Mouse (Mus musculus) MEL (cell line): ENCODE data around the gene Zbtb22. TPM values are rescaled to one million over a fixed set of nuclear protein-coding genes. Genes with fewer than 3 reads are reported as not detected.

Experiments
- DNase-seq: peaks from one replicate; pipeline ENCODE4 v3.0.0; 2011; ENCODE audit warnings: low read depth, low spot score
- H3K27ac ChIP-seq: 2 replicates; pipeline ENCODE4 v1.5.1; 2012; ENCODE audit warnings: low read depth, mild to moderate bottlenecking, control low read depth, low read length, moderate library complexity; ENCODE audit not compliant: control insufficient read depth
- H3K27me3 ChIP-seq, 2 experiments: fragments of 150-350 bp in 1 of 2; sonication (generic) in 1 of 2; 2 replicates each; pipeline ENCODE4 v1.6.1; 2012; ENCODE audit warnings: low read length in 2 of 2, mild to moderate bottlenecking in 2 of 2, improper control_type of control experiment in 1 of 2, moderate library complexity in 1 of 2; ENCODE audit not compliant: insufficient read depth in 2 of 2, control insufficient read depth in 1 of 2
- H3K36me3 ChIP-seq, 2 experiments: 2 replicates each; pipeline ENCODE4 v1.6.1; 2012 to 2014; ENCODE audit warnings: low read length in 2 of 2, improper control_type of control experiment in 1 of 2, inconsistent platforms in 1 of 2, mild to moderate bottlenecking in 1 of 2; ENCODE audit not compliant: insufficient read depth in 2 of 2, control insufficient read depth in 1 of 2
- H3K4me1 ChIP-seq, 2 experiments: fragments of 150-350 bp in 1 of 2; sonication (generic) in 1 of 2; 2 replicates each; pipeline ENCODE4 v1.6.1; 2012; ENCODE audit warnings: low read length in 2 of 2, improper control_type of control experiment in 1 of 2, mild to moderate bottlenecking in 1 of 2; ENCODE audit not compliant: insufficient read depth in 2 of 2, control insufficient read depth in 1 of 2
- H3K4me3 ChIP-seq, 2 experiments: fragments of 150-350 bp in 1 of 2; sonication (generic) in 1 of 2; 2 replicates each; pipeline ENCODE4 v1.5.1; 2012; ENCODE audit warnings: low read depth in 2 of 2, low read length in 2 of 2, mild to moderate bottlenecking in 2 of 2, moderate library complexity in 2 of 2, control low read depth in 1 of 2, improper control_type of control experiment in 1 of 2; ENCODE audit not compliant: control insufficient read depth in 1 of 2, insufficient read depth in 1 of 2
- H3K79me2 ChIP-seq: 2 replicates; pipeline ENCODE4 v1.6.1; 2012; ENCODE audit warnings: mild to moderate bottlenecking, low read length, moderate library complexity; ENCODE audit not compliant: control insufficient read depth, poor library complexity, insufficient read depth
- H3K9ac ChIP-seq: 2 replicates; pipeline ENCODE4 v1.6.1; 2012; ENCODE audit warnings: low read depth, mild to moderate bottlenecking, control low read depth, low read length, moderate library complexity; ENCODE audit not compliant: control insufficient read depth, poor library complexity, severe bottlenecking
- H3K9me3 ChIP-seq: fragments of 150-350 bp; sonication (generic); replicated peaks from 2 replicates; pipeline ENCODE4 v1.6.1; 2012; ENCODE audit warnings: mild to moderate bottlenecking, low read length, improper control_type of control experiment, moderate library complexity; ENCODE audit not compliant: insufficient read depth
- CHD1 ChIP-seq: IDR thresholded peaks from 2 replicates; pipeline ENCODE4 v1.6.1; 2012; ENCODE audit warnings: low read depth, mild to moderate bottlenecking, inconsistent platforms, low read length, improper control_type of control experiment
- CHD2 ChIP-seq: IDR thresholded peaks from 2 replicates; pipeline ENCODE4 v1.6.1; 2011; ENCODE audit warnings: low read length, improper control_type of control experiment
- CTCF ChIP-seq, 3 experiments: IDR thresholded peaks in 2 of 3; conservative IDR thresholded peaks in 1 of 3; 2 replicates each; pipeline ENCODE4 v1.5.1; 2011 to 2012; ENCODE audit warnings: low read length in 3 of 3, low read depth in 2 of 3, mild to moderate bottlenecking in 2 of 3, improper control_type of control experiment in 1 of 3, inconsistent platforms in 1 of 3, mixed read lengths in 1 of 3, moderate library complexity in 1 of 3; ENCODE audit not compliant: control insufficient read depth in 1 of 3, insufficient read depth in 1 of 3, poor library complexity in 1 of 3, severe bottlenecking in 1 of 3
- E2F4 ChIP-seq: IDR thresholded peaks from 2 replicates; pipeline ENCODE4 v1.6.1; 2011; ENCODE audit warnings: low read depth, low read length, improper control_type of control experiment, borderline replicate concordance
- ELF1 ChIP-seq: IDR thresholded peaks from 2 replicates; pipeline ENCODE4 v1.6.1; 2014; ENCODE audit warnings: low read depth, mild to moderate bottlenecking, inconsistent platforms, low read length, improper control_type of control experiment, moderate library complexity
- EP300 ChIP-seq, 2 experiments: IDR thresholded peaks; 2 replicates each; pipeline ENCODE4 v1.6.1; 2011; ENCODE audit warnings: improper control_type of control experiment in 2 of 2, low read length in 2 of 2, low read depth in 1 of 2, mild to moderate bottlenecking in 1 of 2
- ETS1 ChIP-seq: IDR thresholded peaks from 2 replicates; pipeline ENCODE4 v1.6.1; 2012; ENCODE audit warnings: low read depth, mild to moderate bottlenecking, inconsistent platforms, low read length, improper control_type of control experiment, moderate library complexity
- GABPA ChIP-seq: IDR thresholded peaks from 2 replicates; pipeline ENCODE4 v1.6.1; 2012; ENCODE audit warnings: low read depth, mild to moderate bottlenecking, inconsistent platforms, low read length, improper control_type of control experiment, moderate library complexity
- GATA1 ChIP-seq: IDR thresholded peaks from 2 replicates; pipeline ENCODE4 v1.6.1; 2011; ENCODE audit warnings: low read depth, low read length, improper control_type of control experiment
- HCFC1 ChIP-seq: IDR thresholded peaks from 2 replicates; pipeline ENCODE4 v1.6.1; 2012; ENCODE audit warnings: low read depth, mild to moderate bottlenecking, inconsistent platforms, low read length, improper control_type of control experiment, moderate library complexity
- JUND ChIP-seq: IDR thresholded peaks from 2 replicates; pipeline ENCODE4 v1.6.1; 2011; ENCODE audit warnings: low read depth, mild to moderate bottlenecking, improper control_type of control experiment, low read length
- KAT2A ChIP-seq: conservative IDR thresholded peaks from 2 replicates; pipeline ENCODE4 v1.6.1; 2012; ENCODE audit warnings: low read depth, low read length, improper control_type of control experiment, inconsistent platforms
- MAFK ChIP-seq: IDR thresholded peaks from 2 replicates; pipeline ENCODE4 v1.6.1; 2011; ENCODE audit warnings: low read depth, mild to moderate bottlenecking, low read length, improper control_type of control experiment, borderline replicate concordance
- MAX ChIP-seq: IDR thresholded peaks from 2 replicates; pipeline ENCODE4 v1.6.1; 2011; ENCODE audit warnings: low read length, improper control_type of control experiment
- MAZ ChIP-seq: IDR thresholded peaks from 2 replicates; pipeline ENCODE4 v1.6.1; 2012; ENCODE audit warnings: low read depth, mild to moderate bottlenecking, inconsistent platforms, low read length, improper control_type of control experiment
- MEF2A ChIP-seq: IDR thresholded peaks from 2 replicates; pipeline ENCODE4 v1.6.1; 2014; ENCODE audit warnings: low read depth, mild to moderate bottlenecking, inconsistent platforms, low read length, improper control_type of control experiment; ENCODE audit not compliant: poor library complexity, insufficient replicate concordance, severe bottlenecking; ENCODE audit errors: extremely low read depth
- MXI1 ChIP-seq: IDR thresholded peaks from 2 replicates; pipeline ENCODE4 v1.6.1; 2011; ENCODE audit warnings: mild to moderate bottlenecking, low read depth, low read length, improper control_type of control experiment
- MYC ChIP-seq: IDR thresholded peaks from 2 replicates; pipeline ENCODE4 v1.6.1; 2011; ENCODE audit warnings: low read depth, mild to moderate bottlenecking, low read length, improper control_type of control experiment, moderate library complexity
- NELFE ChIP-seq: IDR thresholded peaks from 2 replicates; pipeline ENCODE4 v1.6.1; 2011; ENCODE audit warnings: low read depth, low read length, improper control_type of control experiment
- NRF1 ChIP-seq: IDR thresholded peaks from 2 replicates; pipeline ENCODE4 v1.6.1; 2014; ENCODE audit warnings: low read depth, mild to moderate bottlenecking, inconsistent platforms, low read length, improper control_type of control experiment, moderate library complexity; ENCODE audit not compliant: poor library complexity, insufficient read depth, severe bottlenecking
- POLR2A ChIP-seq, 2 experiments: IDR thresholded peaks; 2 replicates each; pipeline ENCODE4 v1.6.1; 2011 to 2012; ENCODE audit warnings: low read length in 2 of 2, mild to moderate bottlenecking in 2 of 2, control low read depth in 1 of 2, improper control_type of control experiment in 1 of 2, low read depth in 1 of 2, moderate library complexity in 1 of 2; ENCODE audit not compliant: control insufficient read depth in 1 of 2, insufficient read depth in 1 of 2, poor library complexity in 1 of 2
- POLR2AphosphoS2 ChIP-seq: IDR thresholded peaks from 2 replicates; pipeline ENCODE4 v1.6.1; 2011; ENCODE audit warnings: low read length, improper control_type of control experiment
- RCOR1 ChIP-seq: IDR thresholded peaks from 2 replicates; pipeline ENCODE4 v1.6.1; 2012; ENCODE audit warnings: low read depth, mild to moderate bottlenecking, inconsistent platforms, low read length, improper control_type of control experiment
- SIN3A ChIP-seq: IDR thresholded peaks from 2 replicates; pipeline ENCODE4 v1.6.1; 2012; ENCODE audit warnings: low read length, improper control_type of control experiment, inconsistent platforms
- SMC3 ChIP-seq: IDR thresholded peaks from 2 replicates; pipeline ENCODE4 v1.6.1; 2011; ENCODE audit warnings: low read depth, low read length, improper control_type of control experiment
- TAL1 ChIP-seq: IDR thresholded peaks from 2 replicates; pipeline ENCODE4 v1.6.1; 2012; ENCODE audit warnings: mild to moderate bottlenecking, inconsistent platforms, low read length, moderate library complexity, mixed read lengths
- TBP ChIP-seq: IDR thresholded peaks from 2 replicates; pipeline ENCODE4 v1.8.0; 2011; ENCODE audit warnings: low read depth, low read length, improper control_type of control experiment
- TCF12 ChIP-seq: IDR thresholded peaks from 2 replicates; pipeline ENCODE4 v1.6.1; 2014; ENCODE audit warnings: low read depth, mild to moderate bottlenecking, inconsistent platforms, low read length, improper control_type of control experiment, moderate library complexity
- USF1 ChIP-seq: IDR thresholded peaks from 2 replicates; pipeline ENCODE4 v1.6.1; 2014; ENCODE audit warnings: low read depth, mild to moderate bottlenecking, inconsistent platforms, low read length, improper control_type of control experiment, moderate library complexity
- ZC3H11A ChIP-seq: IDR thresholded peaks from 2 replicates; pipeline ENCODE4 v1.6.1; 2012; ENCODE audit warnings: low read depth, mild to moderate bottlenecking, inconsistent platforms, low read length, improper control_type of control experiment
- ZKSCAN1 ChIP-seq: IDR thresholded peaks from 2 replicates; pipeline ENCODE4 v1.6.1; 2012; ENCODE audit warnings: low read depth, mild to moderate bottlenecking, inconsistent platforms, low read length, improper control_type of control experiment, moderate library complexity
- ZMIZ1 ChIP-seq: IDR thresholded peaks from 2 replicates; pipeline ENCODE4 v1.6.1; 2012; ENCODE audit warnings: low read depth, mild to moderate bottlenecking, inconsistent platforms, low read length, improper control_type of control experiment, moderate library complexity
- ZNF384 ChIP-seq: IDR thresholded peaks from 2 replicates; pipeline ENCODE4 v1.6.1; 2012; ENCODE audit warnings: low read depth, mild to moderate bottlenecking, inconsistent platforms, low read length, improper control_type of control experiment
- polyA plus RNA-seq, 2 experiments: library from polyadenylated mRNA; stranded (reverse) in 1 of 2; unstranded in 1 of 2; fragments of >175 nt in 1 of 2; fragments of >200 nt in 1 of 2; gene quantifications; 2 replicates each; pipeline versions ENCODE4 v1.2.1 to v1.2.4; 2012; ENCODE audit warnings: low replicate concordance in 2 of 2, low read depth in 1 of 2; ENCODE audit not compliant: insufficient read length in 2 of 2, insufficient read depth in 1 of 2, missing spikeins in 1 of 2
- total RNA-seq: library from RNA; depleted of rRNA; stranded (reverse); fragments of 300-350 nt; gene quantifications from 2 replicates; pipeline ENCODE4 v1.2.3, GENCODE M21; 2012

The Zbtb22 gene
- total and polyA plus RNA-seq, 3 experiments = 18.6 to 30.0 TPM; not detected in 1

DNA sequence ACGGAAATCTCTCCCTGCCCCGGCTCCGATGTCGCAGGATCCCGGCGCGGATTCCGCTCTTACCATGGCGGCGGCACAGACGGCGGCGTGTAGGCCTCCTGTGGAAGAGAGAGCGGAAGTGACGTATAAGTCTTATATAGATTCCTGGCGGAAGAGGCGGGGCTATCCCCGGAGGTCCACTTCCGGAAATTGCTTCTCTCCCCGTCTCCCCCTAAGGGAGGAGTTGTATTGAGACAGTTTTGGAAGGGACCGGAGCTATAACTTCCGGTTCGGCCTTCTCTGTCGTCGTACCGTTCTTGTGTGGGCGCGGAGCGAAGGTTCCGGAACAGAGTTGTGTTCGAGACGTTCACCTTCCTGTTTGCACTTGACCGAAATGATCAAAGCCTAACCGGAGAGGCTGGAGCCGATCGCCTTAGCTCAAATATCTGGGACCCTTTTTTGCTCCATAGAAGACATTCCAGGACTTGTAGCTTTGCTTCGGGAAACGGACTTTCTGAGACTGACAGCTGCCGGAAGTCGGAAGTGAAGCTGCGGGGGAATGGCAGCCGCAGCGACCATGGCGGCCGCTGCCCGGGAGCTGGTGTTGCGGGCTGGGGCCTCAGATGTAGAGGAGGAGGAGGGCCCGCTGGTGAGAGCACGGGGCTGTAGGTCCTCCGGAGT lies 40.0 kb downstream of the Zbtb22 start, which contains the start of the genes Vps52 and Rps18:
Vps52 (plus strand) TSS at position 258 of the 660 bp plus-strand sequence.
Rps18 (minus strand) TSS at position 447 of the 660 bp plus-strand sequence.
- Histone ChIP-seq H3K79me2 (peaks cover 40% of the 10 kb centered on the region), H3K27me3 (no peaks in the 10 kb centered on the region), H3K4me1 (peaks cover 0 to 12% of the 10 kb centered on the region in 2 experiments; a peak in 2 of 4 replicates), H3K4me3 (peak within 1 kb of the TSS; percentile 82 to 87), H3K9ac (peak within 1 kb of the TSS; percentile 99), H3K9me3 (no peaks in the 10 kb centered on the region), H3K36me3 (peaks cover 10 to 18% of the 10 kb centered on the region in 2 experiments), H3K27ac (peak within 1 kb of the TSS; percentile 88)
- peak; percentile 98 for DNase-seq
- TF ChIP-seq ETS1 (peak; percentile 68), E2F4 (0 out of 2 replicates have a peak, but pooled peaks have one; percentile 45), MEF2A (no peak), MAFK (no peak), JUND (no peak), CHD2 (no peak), EP300 (IDR thresholded peaks at IDR 0.05; ENCODE audit: low read depth in 1 of 2, low read length in 2 of 2) (no peak), SIN3A (peak; percentile 96), MXI1 (peak; percentile 82), MYC (peak; percentile 96), POLR2AphosphoS2 (peak; percentile 92), HCFC1 (peak; percentile 98), ZMIZ1 (peak; percentile 68; the same call in 1 of the 2 replicates), ELF1 (peak; percentile 94), CHD1 (no peak), CTCF (IDR thresholded peaks at IDR 0.05 in 2 of 3, conservative IDR thresholded peaks at IDR 0.05 in 1 of 3; ENCODE audit: control insufficient read depth in 1 of 3, insufficient read depth in 1 of 3, low read depth in 2 of 3, low read length in 3 of 3, poor library complexity in 1 of 3, severe bottlenecking in 1 of 3) (no peak), ZC3H11A (no peak), GABPA (no peak), SMC3 (no peak), TCF12 (peak; percentile 82), TBP (peak; percentile 98), POLR2A (IDR thresholded peaks at IDR 0.05; ENCODE audit: control insufficient read depth in 1 of 2, insufficient read depth in 1 of 2, low read depth in 1 of 2, low read length in 2 of 2, poor library complexity in 1 of 2) (peak; percentile 92), ZNF384 (0 out of 2 replicates have a peak, but pooled peaks have one; percentile 5), USF1 (no peak), RCOR1 (no peak; the same call in 1 of the 2 replicates), MAX (peak; percentile 90), KAT2A (peak; percentile 83), TAL1 (no peak), GATA1 (0 out of 2 replicates have a peak, but pooled peaks have one; percentile 22), NRF1 (0 out of 2 replicates have a peak, but pooled peaks have one; percentile 13), ZKSCAN1 (no peak), NELFE (peak; percentile 96), MAZ (peak; percentile 84)
